Mouse (Mus musculus): ENCODE measurements at regions not wholly inside any gene's neighbourhood (a gene's known extent, or its start where the extent isn't known, plus 50 kb on each side); places are given as distances from the start of the nearest gene placed in this dataset.

- Histone ChIP-seq H3K9me3 (ENCODE audit: control insufficient read depth, low read length) (no peaks in the 10 kb centered on the region), H3K27ac (no peak overlapping the region), H3K36me3 (replicated peaks; ENCODE audit: control insufficient read depth, insufficient read depth, low read depth) (no peaks in the 10 kb centered on the region), H3K27me3 (ENCODE audit: control insufficient read depth, insufficient read depth, low read length) (no peaks in the 10 kb centered on the region), H3K4me2 (ENCODE audit: low read depth) (no peak overlapping the region), H3K4me1 (replicated peaks; ENCODE audit: control insufficient read depth in 2 of 2, insufficient read depth in 2 of 2, low read length in 1 of 2) (no peaks in the 10 kb centered on the region), H3K4me3 (ENCODE audit: insufficient read depth in 1 of 2, low read depth in 2 of 2, low read length in 2 of 2) (no peak overlapping the region), H3K9ac (replicated peaks) (no peak overlapping the region)
- TF ChIP-seq EP300 (IDR thresholded peaks at IDR 0.05; ENCODE audit: low read depth) (no peak), CTCF (IDR thresholded peaks at IDR 0.05; ENCODE audit: low read depth) (no peak)
- DNase-seq (ENCODE audit: low read depth in 3 of 3, low spot score in 3 of 3), result no peak
- WGBS (ENCODE audit: insufficient replicate concordance), result 65% methylated on average over 7 of the region's 7 CpGs
- ATAC-seq (ENCODE audit: insufficient read depth), result no peak
These were observed 628.5 kb downstream of the Lmo4 start for GRCm38 (mm10) chr3:143576338-143577007.

DNA sequence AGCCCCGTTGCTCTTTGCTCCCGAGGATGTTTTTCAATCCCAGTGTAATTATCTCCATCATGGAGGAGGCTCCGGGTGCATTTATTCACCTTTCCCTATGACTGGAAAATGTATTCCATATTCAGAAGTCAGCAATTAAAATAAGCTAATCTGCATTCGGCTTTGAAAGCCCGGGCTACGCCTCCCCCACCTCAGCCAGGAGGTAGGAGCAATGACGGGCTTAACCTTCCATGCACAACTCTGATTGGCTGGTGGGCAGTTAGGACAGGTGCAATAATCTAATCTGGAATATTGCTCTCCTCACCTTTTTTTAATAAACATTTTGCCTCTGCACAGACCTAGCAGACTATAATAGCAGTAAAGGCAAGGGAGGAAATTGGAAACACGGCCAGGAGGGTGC, 629.3 kb downstream of the Lmo4 start:
- no peak overlapping the region for H3K27ac ChIP-seq
- H3K9me3 ChIP-seq (ENCODE audit: control insufficient read depth, low read length), result no peaks in the 10 kb centered on the region
- H3K4me1 ChIP-seq (replicated peaks; ENCODE audit: control insufficient read depth in 2 of 2, insufficient read depth in 2 of 2, low read length in 1 of 2), result no peaks in the 10 kb centered on the region
- 75% methylated on average over 8 of the region's 8 CpGs for WGBS (ENCODE audit: insufficient replicate concordance)
- H3K36me3 ChIP-seq (replicated peaks; ENCODE audit: control insufficient read depth, insufficient read depth, low read depth), result no peaks in the 10 kb centered on the region
- H3K4me2 ChIP-seq (ENCODE audit: low read depth), result no peak overlapping the region
- H3K27me3 ChIP-seq (ENCODE audit: control insufficient read depth, insufficient read depth, low read length), result no peaks in the 10 kb centered on the region
- no peak for TF ChIP-seq EP300 (IDR thresholded peaks at IDR 0.05; ENCODE audit: low read depth)
- TF ChIP-seq CTCF (IDR thresholded peaks at IDR 0.05; ENCODE audit: low read depth), result no peak
- ATAC-seq (ENCODE audit: insufficient read depth) (no peak), DNase-seq (ENCODE audit: low read depth in 3 of 3, low spot score in 3 of 3) (no peak)
- H3K9ac ChIP-seq (replicated peaks), result no peak overlapping the region
- H3K4me3 ChIP-seq (ENCODE audit: insufficient read depth in 1 of 2, low read depth in 2 of 2, low read length in 2 of 2), result no peak overlapping the region

- Histone ChIP-seq H3K9ac (replicated peaks) (no peak overlapping the region), H3K27me3 (ENCODE audit: control insufficient read depth, insufficient read depth, low read length) (no peaks in the 10 kb centered on the region), H3K9me3 (ENCODE audit: control insufficient read depth, low read length) (no peaks in the 10 kb centered on the region), H3K4me3 (ENCODE audit: insufficient read depth in 1 of 2, low read depth in 2 of 2, low read length in 2 of 2) (no peak overlapping the region), H3K27ac (no peak overlapping the region), H3K36me3 (replicated peaks; ENCODE audit: control insufficient read depth, insufficient read depth, low read depth) (no peaks in the 10 kb centered on the region), H3K4me2 (ENCODE audit: low read depth) (no peak overlapping the region), H3K4me1 (replicated peaks; ENCODE audit: control insufficient read depth in 2 of 2, insufficient read depth in 2 of 2, low read length in 1 of 2) (no peaks in the 10 kb centered on the region)
- 40% methylated on average over 10 of the region's 10 CpGs for WGBS (ENCODE audit: insufficient replicate concordance)
- ATAC-seq (ENCODE audit: insufficient read depth) (no peak), DNase-seq (ENCODE audit: low read depth in 3 of 3, low spot score in 3 of 3) (no peak)
- TF ChIP-seq EP300 (IDR thresholded peaks at IDR 0.05; ENCODE audit: low read depth), result no peak
These were observed 630.8 kb downstream of the Lmo4 start for GRCm38 (mm10) chr3:143574035-143574864.

GRCm38 (mm10) chr3:143569930-143570329, 635.1 kb downstream of the Lmo4 start:
- Histone ChIP-seq H3K4me3 (ENCODE audit: insufficient read depth in 1 of 2, low read depth in 2 of 2, low read length in 2 of 2) (no peak overlapping the region), H3K9ac (replicated peaks) (no peak overlapping the region), H3K4me1 (replicated peaks; ENCODE audit: control insufficient read depth in 2 of 2, insufficient read depth in 2 of 2, low read length in 1 of 2) (no peaks in the 10 kb centered on the region), H3K27ac (no peak overlapping the region), H3K36me3 (replicated peaks; ENCODE audit: control insufficient read depth, insufficient read depth, low read depth) (no peaks in the 10 kb centered on the region), H3K27me3 (ENCODE audit: control insufficient read depth, insufficient read depth, low read length) (no peaks in the 10 kb centered on the region), H3K9me3 (ENCODE audit: control insufficient read depth, low read length) (no peaks in the 10 kb centered on the region), H3K4me2 (ENCODE audit: low read depth) (no peak overlapping the region)
- no peak for TF ChIP-seq EP300 (IDR thresholded peaks at IDR 0.05; ENCODE audit: low read depth)
- no peak for TF ChIP-seq CTCF (IDR thresholded peaks at IDR 0.05; ENCODE audit: low read depth)
- no peak for ATAC-seq (ENCODE audit: insufficient read depth)
- WGBS (ENCODE audit: insufficient replicate concordance), result 60% methylated on average over 6 of the region's 6 CpGs
- DNase-seq (ENCODE audit: low read depth in 3 of 3, low spot score in 3 of 3), result no peak

DNA sequence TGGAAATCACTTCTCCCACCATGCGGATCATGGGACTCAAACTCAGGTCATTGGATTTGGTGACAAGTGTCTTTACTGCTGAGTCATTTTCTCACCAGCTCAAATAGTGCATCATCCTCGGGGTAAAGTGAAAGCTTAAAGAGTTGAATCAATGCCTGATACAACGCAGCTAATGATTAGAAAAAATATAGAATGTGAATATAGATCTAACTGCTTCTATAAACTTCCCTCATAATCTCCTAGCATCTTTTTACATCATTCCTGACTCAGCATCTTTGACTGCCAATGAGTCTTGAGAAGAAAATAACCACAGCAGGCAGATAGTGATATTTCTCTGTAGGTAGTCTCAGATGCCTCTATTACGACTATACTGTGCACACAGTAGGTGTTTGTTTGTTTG, 640.0 kb downstream of the Lmo4 start:
- no peak for DNase-seq (ENCODE audit: low read depth in 3 of 3, low spot score in 3 of 3)
- no peak overlapping the region for H3K4me2 ChIP-seq (ENCODE audit: low read depth)
- H3K4me1 ChIP-seq (replicated peaks; ENCODE audit: control insufficient read depth in 2 of 2, insufficient read depth in 2 of 2, low read length in 1 of 2), result no peaks in the 10 kb centered on the region
- TF ChIP-seq EP300 (IDR thresholded peaks at IDR 0.05; ENCODE audit: low read depth) (no peak), CTCF (IDR thresholded peaks at IDR 0.05; ENCODE audit: low read depth) (no peak)
- no peak overlapping the region for H3K4me3 ChIP-seq (ENCODE audit: insufficient read depth in 1 of 2, low read depth in 2 of 2, low read length in 2 of 2)
- no peak overlapping the region for H3K27ac ChIP-seq
- no peak for ATAC-seq (ENCODE audit: insufficient read depth)
- no peaks in the 10 kb centered on the region for H3K36me3 ChIP-seq (replicated peaks; ENCODE audit: control insufficient read depth, insufficient read depth, low read depth)
- H3K9me3 ChIP-seq (ENCODE audit: control insufficient read depth, low read length), result no peaks in the 10 kb centered on the region
- WGBS (ENCODE audit: insufficient replicate concordance), result 50% methylated on average over 4 of the region's 4 CpGs
- no peak overlapping the region for H3K9ac ChIP-seq (replicated peaks)
- H3K27me3 ChIP-seq (ENCODE audit: control insufficient read depth, insufficient read depth, low read length), result no peaks in the 10 kb centered on the region
